Comparison of ENCODE assay signal across 31 mouse cellular contexts in the genomic region with DNA sequence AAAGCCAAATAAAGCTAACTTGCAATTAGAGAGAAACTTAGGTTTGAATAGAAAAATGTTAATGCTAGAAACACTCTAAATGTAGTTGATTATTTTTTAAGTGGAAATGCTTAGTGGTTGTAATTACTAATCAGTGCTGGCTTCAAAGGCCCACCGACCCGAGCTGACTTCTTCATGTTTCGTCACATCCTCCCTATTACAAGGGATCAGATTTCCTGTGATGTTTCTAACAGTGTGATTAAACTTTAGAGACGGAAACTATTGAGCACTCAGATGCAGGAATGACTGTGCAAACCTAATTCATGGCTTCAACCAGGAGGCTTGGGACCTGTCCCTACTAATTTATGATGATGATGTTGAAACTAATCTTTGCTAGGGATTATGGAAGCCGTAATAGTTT. TPM values are rescaled to one million over a fixed set of nuclear protein-coding genes. Genes with fewer than 3 reads are reported as not detected.
DNase-seq lines count a peak whose midpoint lies in the region; ATAC-seq lines count a peak whose summit lies in the region.
"Had no signal": no experiment of that assay in that cellular context is flagged by ENCODE, and none has a peak within 500 bp of the region (broad histone marks: within the 10 kb centered on the region; RNA-seq: fewer than 3 reads in every experiment).

No protein-coding gene starts in this region.

- no peak overlapping the region for H3K4me3 ChIP-seq in embryonic facial prominence, embryonic 11.5 days (ENCODE audit: low read depth, low read length)
- no peak overlapping the region for H3K4me3 ChIP-seq in embryonic facial prominence, embryonic 10.5 days
- H3K4me3 ChIP-seq: forebrain, embryonic 10.5 days; forebrain, embryonic 13.5 days; heart, adult 2 months; heart, embryonic 10.5 days; heart, embryonic 13.5 days; intestine, embryonic 15.5 days had no signal

- no peaks in the 10 kb centered on the region for H3K9me3 ChIP-seq in embryonic facial prominence, embryonic 11.5 days (replicated peaks; ENCODE audit: control insufficient read depth, low read length)
- no peaks in the 10 kb centered on the region for H3K9me3 ChIP-seq in embryonic facial prominence, embryonic 10.5 days
- H3K9me3 ChIP-seq: forebrain, embryonic 10.5 days; forebrain, embryonic 13.5 days; G1E; heart, embryonic 10.5 days; intestine, embryonic 15.5 days had no signal

- H3K9ac ChIP-seq in embryonic facial prominence, embryonic 11.5 days (replicated peaks; ENCODE audit: low read length), result no peak overlapping the region
- H3K9ac ChIP-seq: forebrain, embryonic 13.5 days; heart, embryonic 13.5 days; hindbrain, embryonic 14.5 days; intestine, embryonic 15.5 days had no signal

- H3K27ac ChIP-seq in embryonic facial prominence, embryonic 11.5 days (replicated peaks; ENCODE audit: low read depth, low read length), result no peak overlapping the region
- no peak overlapping the region for H3K27ac ChIP-seq in embryonic facial prominence, embryonic 10.5 days (replicated peaks)
- H3K27ac ChIP-seq: forebrain, embryonic 10.5 days; forebrain, embryonic 13.5 days; heart, adult 2 months; heart, embryonic 10.5 days; heart, embryonic 13.5 days; hindbrain, embryonic 14.5 days; hindbrain, postnatal 0 days; intestine, embryonic 15.5 days had no signal

- H3K36me3 ChIP-seq in embryonic facial prominence, embryonic 11.5 days (replicated peaks; ENCODE audit: control insufficient read depth, insufficient read depth, low read depth, low read length), result no peaks in the 10 kb centered on the region
- peaks cover 21% of the 10 kb centered on the region for H3K36me3 ChIP-seq in embryonic facial prominence, embryonic 10.5 days (replicated peaks)
- H3K36me3 ChIP-seq: intestine, embryonic 15.5 days had no signal

- WGBS in embryonic facial prominence, embryonic 11.5 days, result 49% methylated on average over 5 of the region's 5 CpGs
- WGBS in embryonic facial prominence, embryonic 10.5 days, result 64% methylated on average over 5 of the region's 5 CpGs

- no peaks in the 10 kb centered on the region for H3K4me1 ChIP-seq in embryonic facial prominence, embryonic 11.5 days (ENCODE audit: control insufficient read depth, insufficient read depth, low read length)
- peaks cover 19% of the 10 kb centered on the region for H3K4me1 ChIP-seq in embryonic facial prominence, embryonic 10.5 days

- DNase-seq in embryonic facial prominence, embryonic 11.5 days (ENCODE audit: low spot score), result peak; percentile 24
- DNase-seq in embryonic facial prominence, embryonic 10.5 days (ENCODE audit: low spot score), result no peak
- peak; percentile 55 for DNase-seq in CD4-positive, CD25-positive, alpha-beta regulatory T cell, adult 2 months (ENCODE audit: low read depth, low spot score)
- peak; percentile 27 for DNase-seq in naive thymus-derived CD4-positive, alpha-beta T cell, adult 2 months (ENCODE audit: low read depth)
- no peak for DNase-seq in frontal cortex, postnatal 10 days (ENCODE audit: low spot score in 2 of 2)
- no peak for DNase-seq in ovary, postnatal 10 days (ENCODE audit: low spot score)
- DNase-seq in lung, postnatal 4 days, result no peak
- DNase-seq: adrenal gland, adult 8-10 months; adrenal gland, postnatal 25 days; B cell, adult 2 months; cerebellum, adult 18-20 months; cerebellum, adult 9-10 months; cerebellum, postnatal 14 days; gastrocnemius, postnatal 10 days; gastrocnemius, postnatal 36 days; heart, adult 2 months; heart, postnatal 14 days; heart, postnatal 4 days; kidney, adult 11 months had no signal

- H3K4me2 ChIP-seq in embryonic facial prominence, embryonic 11.5 days (ENCODE audit: low read depth, low read length), result no peak overlapping the region
- H3K4me2 ChIP-seq: forebrain, embryonic 13.5 days; heart, embryonic 13.5 days; hindbrain, embryonic 14.5 days; intestine, embryonic 15.5 days had no signal

- no peaks in the 10 kb centered on the region for H3K27me3 ChIP-seq in embryonic facial prominence, embryonic 11.5 days (ENCODE audit: control insufficient read depth, insufficient read depth, low read length)
- H3K27me3 ChIP-seq in embryonic facial prominence, embryonic 10.5 days (replicated peaks; ENCODE audit: low read depth, poor library complexity, severe bottlenecking), result no peaks in the 10 kb centered on the region
- H3K27me3 ChIP-seq: CH12.LX; forebrain, embryonic 13.5 days; heart, embryonic 13.5 days; intestine, embryonic 15.5 days; Patski had no signal

- ATAC-seq in embryonic facial prominence, embryonic 11.5 days (replicated peaks; ENCODE audit: insufficient number of reproducible peaks, low FRiP score, low TSS enrichment, low read depth), result no peak
- peak; percentile 94 for ATAC-seq in activated CD4-positive, CD25-positive, alpha-beta regulatory T cell, adult 4 months
- ATAC-seq: forebrain, embryonic 13.5 days; forebrain, embryonic 16.5 days; hindbrain, postnatal 0 days; intestine, embryonic 15.5 days; Patski had no signal

RNA-seq across cellular contexts. Expression of a gene that starts 25.8 kb away (rescaled TPM):
- 17.9 and 18.1 TPM in 2 replicates for polyA plus RNA-seq in embryonic facial prominence, embryonic 11.5 days (2014; fragmentation: Nextera tagmentation; extraction: Ambion mirVana)
- 12.4 and 14.2 TPM in 2 replicates for polyA plus RNA-seq in embryonic facial prominence, embryonic 10.5 days (2016; fragmentation: Nextera tagmentation; extraction: Ambion mirVana)
- 1 to 10 TPM; 8.2 to 9.6 TPM for polyA plus RNA-seq in activated CD4-positive, CD25-positive, alpha-beta regulatory T cell, adult 4 months (2017; shearing (Covaris generic))

Comparison
In these comparisons a context has a peak if more than half of its experiments do, and no peak if none do; other contexts are left out.
1. DNase-seq: peak in embryonic facial prominence, embryonic 11.5 days (single experiment), CD4-positive, CD25-positive, alpha-beta regulatory T cell, adult 2 months (single experiment) and naive thymus-derived CD4-positive, alpha-beta T cell, adult 2 months (single experiment); none in embryonic facial prominence, embryonic 10.5 days (single experiment), frontal cortex, postnatal 10 days (0 of 2), ovary, postnatal 10 days (single experiment) and lung, postnatal 4 days (0 of 2).